Mouse (Mus musculus) lung, embryonic 16.5 days (tissue): ENCODE results near the gene Dnase2a. TPM values are rescaled to one million over a fixed set of nuclear protein-coding genes. Genes with fewer than 3 reads are reported as not detected.

Experiments used
- ATAC-seq: fragments of 200-750 bp; cut with Nextera tagmentation; 2 replicates; pipeline ENCODE4 v1.8.0; 2017; ENCODE audit warnings: low read depth, mild to moderate bottlenecking, moderate library complexity
- H3K27ac ChIP-seq: fragments of 300-500 bp; sonication (generic); 2 replicates; pipeline ENCODE4 v1.5.1; 2014; ENCODE audit warnings: mild to moderate bottlenecking, control low read depth, low read length
- H3K27me3 ChIP-seq: fragments of 300-500 bp; sonication (generic); 2 replicates; pipeline ENCODE4 v1.6.1; 2014; ENCODE audit warnings: low read depth, low read length, mixed read lengths; ENCODE audit not compliant: control insufficient read depth, insufficient read depth
- H3K36me3 ChIP-seq: fragments of 300-500 bp; sonication (generic); 2 replicates; pipeline ENCODE4 v1.6.1; 2014; ENCODE audit warnings: low read length; ENCODE audit not compliant: control insufficient read depth, insufficient read depth
- H3K4me1 ChIP-seq: fragments of 300-500 bp; sonication (generic); replicated peaks from 2 replicates; pipeline ENCODE4 v1.6.1; 2014; ENCODE audit warnings: low read length, mixed read lengths; ENCODE audit not compliant: control insufficient read depth, insufficient read depth
- H3K4me2 ChIP-seq: fragments of 300-500 bp; sonication (generic); 2 replicates; pipeline ENCODE4 v1.6.1; 2014; ENCODE audit warnings: low read depth, low read length, control low read depth
- H3K4me3 ChIP-seq: fragments of 300-500 bp; sonication (generic); 2 replicates; pipeline ENCODE4 v1.5.1; 2014; ENCODE audit warnings: mild to moderate bottlenecking, low read length, control low read depth
- H3K9ac ChIP-seq: fragments of 300-500 bp; sonication (generic); 2 replicates; pipeline ENCODE4 v1.6.1; 2014; ENCODE audit warnings: low read length, control low read depth
- H3K9me3 ChIP-seq: fragments of 300-500 bp; sonication (generic); 2 replicates; pipeline ENCODE4 v1.6.1; 2016; ENCODE audit warnings: low read length; ENCODE audit not compliant: control insufficient read depth
- whole genome bisulfite sequencing: fragments of 180-500 bp; shearing (Covaris S2); extraction: QIAGEN DNeasy Blood & Tissue Kit; methylation state at CpG from one replicate; pipeline ENCODE4 v1.1.7; 2014; 5-methylcytosine and 5-hydroxymethylcytosine counted together
- polyA plus RNA-seq: library from polyadenylated mRNA; unstranded; fragments of >200 nt; fragmentation: Nextera tagmentation; extraction: Ambion mirVana; gene quantifications from 2 replicates; pipeline ENCODE4 v1.2.1, GENCODE M21; 2015

Gene Dnase2a
- polyA plus RNA-seq, 1 experiment from 2014 or later, result 19.9 TPM

DNA sequence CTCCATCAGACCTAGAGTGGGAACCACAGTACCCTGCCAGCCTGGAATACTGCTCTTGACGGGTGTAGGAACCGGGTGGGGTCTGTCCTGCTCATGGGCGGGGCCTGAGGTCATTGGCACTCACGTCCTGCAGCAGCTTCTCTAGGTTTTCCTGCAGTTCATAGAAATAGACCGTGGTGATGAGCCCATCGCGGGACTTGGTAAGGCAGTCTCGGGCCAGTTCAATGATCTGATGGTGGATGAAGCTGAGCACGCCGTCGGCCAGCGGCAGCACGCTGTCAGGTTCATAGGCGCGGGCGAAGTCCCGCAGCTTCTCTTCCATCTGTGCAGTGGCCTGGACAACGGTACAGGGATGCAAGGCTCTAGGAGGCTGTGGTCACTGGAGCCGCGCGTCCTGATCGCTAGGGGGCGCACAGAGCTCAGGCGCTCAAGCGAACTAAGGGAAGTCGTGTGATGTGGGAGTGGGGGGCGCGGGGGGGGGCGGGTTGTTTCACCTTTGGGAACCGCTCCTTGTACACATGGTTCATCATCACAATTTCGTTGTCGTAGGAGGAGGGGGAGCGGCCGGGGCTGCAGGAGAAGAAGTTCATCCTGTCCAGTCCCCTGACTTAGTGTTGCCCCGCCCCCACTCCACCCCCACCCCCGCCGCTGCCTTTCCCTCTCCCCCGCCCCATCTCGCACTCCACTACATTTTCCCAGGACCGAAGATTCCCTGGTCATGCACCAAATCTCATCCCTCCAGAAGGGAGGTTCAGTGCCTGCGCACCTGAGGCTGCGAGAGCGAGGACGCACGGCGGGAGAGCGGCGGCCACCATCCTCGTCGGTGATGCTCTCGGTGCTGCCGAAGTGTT lies 20.3 kb downstream of the Dnase2a start:
- peak overlapping the region; percentile 29 for H3K4me3 ChIP-seq
- no peak overlapping the region; the same call in 1 of the 2 replicates for H3K9ac ChIP-seq
- no peaks in the 10 kb centered on the region for H3K36me3 ChIP-seq
- peaks cover 23% of the 10 kb centered on the region for H3K27me3 ChIP-seq
- H3K27ac ChIP-seq, result no peak overlapping the region
- no peaks in the 10 kb centered on the region; the same call in 1 of the 2 replicates for H3K4me1 ChIP-seq
- peak; percentile 82 for ATAC-seq
- peak overlapping the region; percentile 61 for H3K4me2 ChIP-seq
- H3K9me3 ChIP-seq, result no peaks in the 10 kb centered on the region
- 2% methylated on average over 41 of the region's 52 CpGs for WGBS

GRCm38 (mm10) chr8:84930582-84930981 lies 22.2 kb downstream of the Dnase2a start:
- no peaks in the 10 kb centered on the region for H3K9me3 ChIP-seq
- no peak overlapping the region for H3K4me3 ChIP-seq
- no peak overlapping the region for H3K4me2 ChIP-seq
- no peak for ATAC-seq
- H3K36me3 ChIP-seq, result no peaks in the 10 kb centered on the region
- 80% methylated on average over 13 of the region's 13 CpGs for WGBS
- H3K27ac ChIP-seq, result no peak overlapping the region
- H3K4me1 ChIP-seq, result no peaks in the 10 kb centered on the region; the same call in 1 of the 2 replicates
- peaks cover 42% of the 10 kb centered on the region for H3K27me3 ChIP-seq
- no peak overlapping the region for H3K9ac ChIP-seq

- no peak for ATAC-seq
- no peak overlapping the region for H3K4me3 ChIP-seq
- H3K4me2 ChIP-seq, result no peak overlapping the region
- no peaks in the 10 kb centered on the region for H3K36me3 ChIP-seq
- no peak overlapping the region for H3K27ac ChIP-seq
- peaks cover 4% of the 10 kb centered on the region for H3K4me1 ChIP-seq
- H3K27me3 ChIP-seq, result peaks cover 73% of the 10 kb centered on the region
- H3K9ac ChIP-seq, result no peak overlapping the region
- 76% methylated on average over 16 of the region's 16 CpGs for WGBS
- no peaks in the 10 kb centered on the region for H3K9me3 ChIP-seq
These were observed 25.6 kb downstream of the Dnase2a start for GRCm38 (mm10) chr8:84933767-84934559.

DNA sequence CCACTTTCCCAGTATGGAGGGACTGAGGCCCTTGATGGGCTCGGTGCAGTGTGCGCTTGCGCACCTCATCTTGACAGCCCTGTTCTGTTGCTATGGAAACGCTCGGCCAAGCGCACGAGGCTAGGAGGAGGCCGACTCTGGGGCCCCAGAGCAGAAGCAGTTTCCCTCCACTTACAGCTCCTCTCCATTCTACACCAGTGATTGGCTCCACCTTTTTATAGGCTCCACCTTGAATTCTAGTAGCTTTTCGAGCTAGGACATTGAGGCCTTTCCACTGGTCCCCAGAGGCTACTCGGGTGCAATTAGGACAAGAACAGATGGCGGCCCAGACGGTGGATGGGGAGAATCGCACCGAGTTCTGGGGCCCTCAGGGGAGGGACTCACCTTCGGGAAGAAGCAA lies 26.5 kb downstream of the Dnase2a start:
- H3K9me3 ChIP-seq, result no peaks in the 10 kb centered on the region
- ATAC-seq, result peak; percentile 49
- under 1% methylated on average over 15 of the region's 15 CpGs for WGBS
- H3K4me1 ChIP-seq, result peaks cover 4% of the 10 kb centered on the region
- H3K36me3 ChIP-seq, result no peaks in the 10 kb centered on the region
- H3K27me3 ChIP-seq, result peaks cover 64% of the 10 kb centered on the region
- H3K4me2 ChIP-seq, result no peak overlapping the region
- H3K9ac ChIP-seq, result no peak overlapping the region
- no peak overlapping the region for H3K4me3 ChIP-seq
- no peak overlapping the region for H3K27ac ChIP-seq

- ATAC-seq, result peak; percentile 28; the same call in 1 of the 2 replicates
- peaks cover 59% of the 10 kb centered on the region for H3K27me3 ChIP-seq
- 4% methylated on average over 14 of the region's 14 CpGs for WGBS
These were observed 27.1 kb downstream of the Dnase2a start for GRCm38 (mm10) chr8:84935489-84935888.

DNA sequence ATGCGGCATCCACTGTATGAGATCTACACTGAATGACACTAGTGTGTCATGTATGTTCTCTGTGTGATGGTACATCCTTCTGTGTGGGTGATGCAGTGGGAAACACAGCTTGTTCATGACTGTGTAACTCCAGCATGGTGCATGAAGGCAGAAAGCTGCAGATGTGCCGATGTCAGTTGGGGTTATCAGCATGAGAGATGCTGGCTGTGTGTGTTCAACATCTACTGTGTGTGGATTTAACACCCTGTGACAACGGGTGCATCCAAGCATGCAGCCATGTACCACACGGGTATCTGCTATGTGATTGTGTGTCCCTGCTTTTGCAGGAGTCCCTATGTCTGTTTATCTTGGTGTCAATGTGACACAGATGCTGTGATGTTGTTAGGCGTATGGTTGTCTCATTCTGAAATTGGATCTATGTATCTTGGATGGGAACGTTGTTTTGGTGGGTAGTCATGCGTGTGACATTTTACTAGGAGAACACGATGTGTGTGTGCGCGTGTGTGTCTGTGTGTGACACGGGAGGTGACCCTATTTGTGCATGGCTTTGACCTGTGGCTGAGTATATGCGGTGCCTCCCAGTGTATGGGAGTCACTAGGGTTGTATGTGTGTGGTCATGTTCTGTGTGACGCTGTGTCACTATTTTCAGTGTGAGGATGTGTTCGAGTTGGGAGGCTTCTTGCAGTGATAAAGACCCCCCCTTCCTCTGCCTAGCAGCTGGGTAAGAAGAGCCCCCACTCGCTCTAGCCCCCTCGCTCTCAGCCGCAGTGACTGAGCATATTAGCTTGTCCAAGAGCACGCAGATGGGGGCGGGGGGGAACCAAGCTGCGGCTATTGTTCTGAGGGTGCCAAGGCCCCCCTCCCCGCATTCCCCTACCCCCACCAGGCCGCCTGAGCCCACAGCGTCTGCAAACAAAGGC lies 27.9 kb downstream of the Dnase2a start:
- H3K36me3 ChIP-seq, result no peaks in the 10 kb centered on the region
- H3K27ac ChIP-seq, result no peak overlapping the region
- ATAC-seq, result no peak
- 20% methylated on average over 23 of the region's 23 CpGs for WGBS
- H3K4me3 ChIP-seq, result peak overlapping the region; percentile 41
- H3K4me2 ChIP-seq, result peak overlapping the region; percentile 66
- peaks cover 53% of the 10 kb centered on the region for H3K27me3 ChIP-seq
- no peaks in the 10 kb centered on the region for H3K9me3 ChIP-seq
- H3K9ac ChIP-seq, result 0 out of 2 replicates have a peak overlapping the region, but pooled peaks have one; percentile 1
- peaks cover 4% of the 10 kb centered on the region for H3K4me1 ChIP-seq

More at GRCm38 (mm10) chr8:84935489-84935888, 27.1 kb downstream of the Dnase2a start:
- no peak overlapping the region for H3K9ac ChIP-seq
- no peaks in the 10 kb centered on the region for H3K9me3 ChIP-seq
- H3K27ac ChIP-seq, result no peak overlapping the region
- peaks cover 4% of the 10 kb centered on the region for H3K4me1 ChIP-seq
- H3K4me3 ChIP-seq, result no peak overlapping the region
- H3K36me3 ChIP-seq, result no peaks in the 10 kb centered on the region
- H3K4me2 ChIP-seq, result no peak overlapping the region

DNA sequence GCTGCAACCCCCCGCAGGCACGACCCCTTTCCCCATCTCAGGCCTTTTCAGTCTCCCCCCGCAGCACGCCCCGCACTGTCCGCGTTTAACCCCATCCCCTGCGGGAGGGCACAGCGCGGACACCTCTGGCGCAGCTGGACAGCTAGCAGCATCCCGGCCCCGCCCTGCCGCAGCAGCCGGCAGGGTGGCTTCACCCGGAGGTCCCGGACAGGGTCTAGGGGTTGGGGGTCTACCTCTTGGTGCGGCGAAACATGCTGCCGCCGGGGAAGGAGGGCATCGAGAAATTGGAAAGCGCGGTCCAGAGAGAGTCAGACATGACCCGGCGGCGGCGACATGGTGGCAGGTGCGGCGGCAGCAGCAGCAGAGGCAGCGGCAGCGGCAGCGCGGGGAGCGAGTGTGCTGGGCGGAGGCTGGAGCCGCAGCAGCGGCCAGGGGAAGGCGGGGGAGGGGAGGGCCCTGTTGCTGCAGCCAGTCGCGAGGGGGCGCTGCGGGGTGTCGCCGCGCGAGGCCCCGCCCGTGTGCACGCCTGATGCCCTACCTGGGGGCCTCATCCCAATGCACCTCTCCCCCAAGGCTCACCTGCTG lies 28.7 kb downstream of the Dnase2a start, which contains the start of gene Mast1:
Mast1 (minus strand) TSS at position 398 of the 585 bp plus-strand sequence.
- Histone ChIP-seq H3K27me3 (peaks cover 52% of the 10 kb centered on the region), H3K9me3 (no peaks in the 10 kb centered on the region), H3K27ac (no peak within 1 kb of the TSS), H3K36me3 (no peaks in the 10 kb centered on the region), H3K9ac (peak within 1 kb of the TSS; percentile 1; the same call in 1 of the 2 replicates), H3K4me2 (peak within 1 kb of the TSS; percentile 66), H3K4me3 (peak within 1 kb of the TSS; percentile 41), H3K4me1 (peaks cover 4% of the 10 kb centered on the region)
- peak; percentile 51; the same call in 1 of the 2 replicates for ATAC-seq
- WGBS, result under 1% methylated on average over 46 of the region's 50 CpGs
